Mouse (Mus musculus): Measurements from ENCODE around the gene Arpc3. TPM values are rescaled to one million over a fixed set of nuclear protein-coding genes. Genes with fewer than 3 reads are reported as not detected.
"Not testable (repeated sequence)": the region's sequence is repeated elsewhere in the genome, so short reads cannot be mapped to it uniquely, and the experiment has no call there.

The Arpc3 gene
- polyA plus RNA-seq, 1 experiment from 2014 or later: 62.1 TPM

- no peaks in the 10 kb centered on the region for H3K27me3 ChIP-seq (ENCODE audit: control insufficient read depth, insufficient read depth, low read length)
- ATAC-seq (ENCODE audit: low FRiP score, low TSS enrichment) (no peak), DNase-seq (no peak)
- no peak overlapping the region for H3K4me3 ChIP-seq (replicated peaks; ENCODE audit: low read depth, low read length)
- H3K9me3 ChIP-seq (ENCODE audit: control insufficient read depth, low read length): no peaks in the 10 kb centered on the region
- H3K36me3 ChIP-seq (ENCODE audit: control insufficient read depth, insufficient read depth, low read length): peaks cover 77% of the 10 kb centered on the region
- no peak overlapping the region for H3K4me2 ChIP-seq (ENCODE audit: low read length)
- no peaks in the 10 kb centered on the region for H3K4me1 ChIP-seq (ENCODE audit: control insufficient read depth, insufficient read depth, low read length)
- no peak overlapping the region for H3K27ac ChIP-seq (replicated peaks; ENCODE audit: low read depth, low read length)
- H3K9ac ChIP-seq (replicated peaks; ENCODE audit: low read length): no peak overlapping the region
- 76% methylated on average over 6 of the region's 6 CpGs for WGBS
These were observed 61.5 kb downstream of the Arpc3 start for GRCm38 (mm10) chr5:122453188-122453587.

- WGBS: 95% methylated on average over 4 of the region's 4 CpGs
- no peak for ATAC-seq (ENCODE audit: low FRiP score, low TSS enrichment)
- Histone ChIP-seq H3K36me3 (ENCODE audit: control insufficient read depth, insufficient read depth, low read length) (peaks cover 90% of the 10 kb centered on the region), H3K9me3 (ENCODE audit: control insufficient read depth, low read length) (no peaks in the 10 kb centered on the region), H3K4me2 (ENCODE audit: low read length) (no peak overlapping the region), H3K9ac (replicated peaks; ENCODE audit: low read length) (no peak overlapping the region), H3K27me3 (ENCODE audit: control insufficient read depth, insufficient read depth, low read length) (no peaks in the 10 kb centered on the region), H3K4me1 (ENCODE audit: control insufficient read depth, insufficient read depth, low read length) (no peaks in the 10 kb centered on the region), H3K4me3 (replicated peaks; ENCODE audit: low read depth, low read length) (no peak overlapping the region), H3K27ac (replicated peaks; ENCODE audit: low read depth, low read length) (no peak overlapping the region; the same call in 1 of the 2 replicates)
- DNase-seq: peak; percentile 13
These were observed 62.8 kb downstream of the Arpc3 start for GRCm38 (mm10) chr5:122454442-122454841.

GRCm38 (mm10) chr5:122454883-122455282 lies 63.2 kb downstream of the Arpc3 start:
- Histone ChIP-seq H3K4me3 (replicated peaks; ENCODE audit: low read depth, low read length) (no peak overlapping the region), H3K9me3 (ENCODE audit: control insufficient read depth, low read length) (no peaks in the 10 kb centered on the region), H3K9ac (replicated peaks; ENCODE audit: low read length) (no peak overlapping the region), H3K27ac (replicated peaks; ENCODE audit: low read depth, low read length) (no peak overlapping the region; the same call in 1 of the 2 replicates), H3K36me3 (ENCODE audit: control insufficient read depth, insufficient read depth, low read length) (peaks cover 94% of the 10 kb centered on the region), H3K4me1 (ENCODE audit: control insufficient read depth, insufficient read depth, low read length) (no peaks in the 10 kb centered on the region), H3K27me3 (ENCODE audit: control insufficient read depth, insufficient read depth, low read length) (no peaks in the 10 kb centered on the region), H3K4me2 (ENCODE audit: low read length) (no peak overlapping the region)
- 97% methylated on average over 3 of the region's 3 CpGs for WGBS
- ATAC-seq (ENCODE audit: low FRiP score, low TSS enrichment) (no peak), DNase-seq (no peak)

DNA sequence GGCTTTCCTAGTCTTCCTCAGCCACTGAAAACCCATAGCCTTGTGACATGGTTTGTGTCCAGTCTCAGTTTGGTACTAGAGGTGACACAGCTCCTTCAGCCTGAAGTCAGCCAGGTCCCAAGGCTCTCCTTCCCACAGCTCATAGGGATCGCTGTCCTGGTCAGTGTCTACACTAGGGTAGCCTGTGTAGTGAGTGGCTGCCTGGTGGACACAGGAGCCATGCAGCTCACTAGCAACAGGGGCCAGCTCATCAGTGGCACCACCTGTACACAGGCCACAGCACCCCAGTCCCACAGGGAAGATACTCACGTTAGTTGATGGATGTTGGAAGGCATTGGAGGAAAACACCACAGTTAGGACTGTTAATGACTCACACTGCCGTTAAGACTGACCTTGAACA lies 63.9 kb downstream of the Arpc3 start:
- ATAC-seq (ENCODE audit: low FRiP score, low TSS enrichment) (no peak), DNase-seq (no peak)
- H3K36me3 ChIP-seq (ENCODE audit: control insufficient read depth, insufficient read depth, low read length): peaks cover 95% of the 10 kb centered on the region
- no peak overlapping the region for H3K4me3 ChIP-seq (replicated peaks; ENCODE audit: low read depth, low read length)
- no peaks in the 10 kb centered on the region for H3K27me3 ChIP-seq (ENCODE audit: control insufficient read depth, insufficient read depth, low read length)
- no peaks in the 10 kb centered on the region for H3K9me3 ChIP-seq (ENCODE audit: control insufficient read depth, low read length)
- H3K9ac ChIP-seq (replicated peaks; ENCODE audit: low read length): no peak overlapping the region
- WGBS: 96% methylated on average over 3 of the region's 3 CpGs
- no peak overlapping the region for H3K27ac ChIP-seq (replicated peaks; ENCODE audit: low read depth, low read length)
- H3K4me1 ChIP-seq (ENCODE audit: control insufficient read depth, insufficient read depth, low read length): no peaks in the 10 kb centered on the region
- no peak overlapping the region for H3K4me2 ChIP-seq (ENCODE audit: low read length)

GRCm38 (mm10) chr5:122457054-122457453 lies 65.4 kb downstream of the Arpc3 start:
- H3K4me2 ChIP-seq (ENCODE audit: low read length); H3K4me3 ChIP-seq (replicated peaks; ENCODE audit: low read depth, low read length); DNase-seq; H3K27me3 ChIP-seq (ENCODE audit: control insufficient read depth, insufficient read depth, low read length); H3K9ac ChIP-seq (replicated peaks; ENCODE audit: low read length); H3K27ac ChIP-seq (replicated peaks; ENCODE audit: low read depth, low read length); ATAC-seq (ENCODE audit: low FRiP score, low TSS enrichment); H3K4me1 ChIP-seq (ENCODE audit: control insufficient read depth, insufficient read depth, low read length); H3K9me3 ChIP-seq (ENCODE audit: control insufficient read depth, low read length): not testable (repeated sequence)
- WGBS: 89% methylated on average over 9 of the region's 9 CpGs
- H3K36me3 ChIP-seq (ENCODE audit: control insufficient read depth, insufficient read depth, low read length): peaks cover 100% of the 10 kb centered on the region

DNA sequence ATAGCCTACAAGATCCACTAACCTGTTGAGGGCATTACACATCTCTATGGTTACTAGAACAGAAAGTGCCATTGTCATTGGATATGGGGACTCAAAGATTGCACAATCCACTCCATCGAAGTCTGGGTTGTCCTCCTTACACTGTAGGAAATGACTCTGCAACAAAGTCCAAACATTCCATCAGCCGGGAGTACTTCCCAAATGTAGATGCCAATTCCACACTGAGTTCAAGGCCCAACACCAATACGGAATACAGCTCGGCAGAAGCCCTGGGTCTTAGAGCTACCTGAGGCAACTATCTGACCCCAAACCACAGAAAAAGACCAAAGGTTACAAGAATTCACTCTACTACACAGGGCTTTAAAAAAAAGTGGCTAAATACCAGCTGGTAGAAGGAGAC lies 66.4 kb downstream of the Arpc3 start:
- H3K9ac ChIP-seq (replicated peaks; ENCODE audit: low read length): no peak overlapping the region
- 94% methylated on average over 4 of the region's 4 CpGs for whole genome bisulfite sequencing
- no peak overlapping the region for H3K4me3 ChIP-seq (replicated peaks; ENCODE audit: low read depth, low read length)
- H3K4me2 ChIP-seq (ENCODE audit: low read length): no peak overlapping the region
- ATAC-seq (ENCODE audit: low FRiP score, low TSS enrichment) (no peak), DNase-seq (no peak)
- no peaks in the 10 kb centered on the region for H3K9me3 ChIP-seq (ENCODE audit: control insufficient read depth, low read length)
- H3K36me3 ChIP-seq (ENCODE audit: control insufficient read depth, insufficient read depth, low read length): peaks cover 100% of the 10 kb centered on the region
- H3K4me1 ChIP-seq (ENCODE audit: control insufficient read depth, insufficient read depth, low read length): no peaks in the 10 kb centered on the region
- H3K27me3 ChIP-seq (ENCODE audit: control insufficient read depth, insufficient read depth, low read length): no peaks in the 10 kb centered on the region
- H3K27ac ChIP-seq (replicated peaks; ENCODE audit: low read depth, low read length): no peak overlapping the region

DNA sequence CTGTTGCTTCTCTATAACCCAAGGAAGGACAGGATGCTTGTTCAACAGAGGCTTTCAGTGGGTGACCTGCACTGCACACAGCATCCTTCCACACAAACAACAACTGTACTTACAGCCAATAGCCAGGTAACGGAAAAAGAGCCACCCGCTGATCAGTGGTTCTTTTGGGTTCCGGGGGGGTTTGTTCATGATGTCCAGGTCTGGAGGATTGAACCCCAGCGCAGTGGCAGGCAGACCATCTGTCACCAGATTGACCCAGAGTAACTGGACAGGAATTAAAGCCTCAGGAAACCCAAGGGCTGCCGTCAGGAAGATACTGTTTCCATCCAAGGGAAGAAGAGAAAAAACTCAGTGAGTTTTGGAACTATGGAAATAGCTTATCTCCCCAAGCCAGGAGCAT lies 67.7 kb downstream of the Arpc3 start:
- 96% methylated on average over 5 of the region's 5 CpGs for WGBS
- no peaks in the 10 kb centered on the region for H3K4me1 ChIP-seq (ENCODE audit: control insufficient read depth, insufficient read depth, low read length)
- H3K27me3 ChIP-seq (ENCODE audit: control insufficient read depth, insufficient read depth, low read length): no peaks in the 10 kb centered on the region
- no peak overlapping the region for H3K9ac ChIP-seq (replicated peaks; ENCODE audit: low read length)
- DNase-seq (no peak), ATAC-seq (ENCODE audit: low FRiP score, low TSS enrichment) (no peak)
- peaks cover 100% of the 10 kb centered on the region for H3K36me3 ChIP-seq (ENCODE audit: control insufficient read depth, insufficient read depth, low read length)
- H3K4me2 ChIP-seq (ENCODE audit: low read length): no peak overlapping the region
- H3K27ac ChIP-seq (replicated peaks; ENCODE audit: low read depth, low read length): no peak overlapping the region
- H3K4me3 ChIP-seq (replicated peaks; ENCODE audit: low read depth, low read length): no peak overlapping the region
- no peaks in the 10 kb centered on the region for H3K9me3 ChIP-seq (ENCODE audit: control insufficient read depth, low read length)

DNA sequence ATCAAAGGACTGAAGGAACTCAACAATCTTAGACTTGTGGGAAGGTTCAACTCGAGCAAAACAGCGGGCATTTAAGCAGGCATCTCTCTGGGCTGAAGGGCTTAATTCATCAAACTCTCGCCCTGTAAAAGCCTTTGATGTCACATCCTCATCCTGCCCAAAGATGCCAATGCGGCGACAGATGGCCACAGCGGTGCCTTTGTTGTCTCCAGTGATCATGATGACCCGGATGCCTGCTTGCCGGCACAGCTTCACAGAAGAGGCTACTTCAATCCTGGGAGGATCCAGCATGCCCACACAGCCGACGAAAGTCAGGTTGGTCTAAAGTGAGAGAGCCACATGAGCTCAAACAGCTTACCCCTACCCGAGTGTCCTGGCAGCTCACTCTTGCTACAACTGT lies 69.0 kb downstream of the Arpc3 start:
- Histone ChIP-seq H3K4me3 (replicated peaks; ENCODE audit: low read depth, low read length) (no peak overlapping the region), H3K4me1 (ENCODE audit: control insufficient read depth, insufficient read depth, low read length) (no peaks in the 10 kb centered on the region), H3K9ac (replicated peaks; ENCODE audit: low read length) (no peak overlapping the region), H3K9me3 (ENCODE audit: control insufficient read depth, low read length) (no peaks in the 10 kb centered on the region), H3K27me3 (ENCODE audit: control insufficient read depth, insufficient read depth, low read length) (no peaks in the 10 kb centered on the region), H3K36me3 (ENCODE audit: control insufficient read depth, insufficient read depth, low read length) (peaks cover 100% of the 10 kb centered on the region), H3K27ac (replicated peaks; ENCODE audit: low read depth, low read length) (no peak overlapping the region), H3K4me2 (ENCODE audit: low read length) (no peak overlapping the region)
- DNase-seq: no peak
- ATAC-seq (ENCODE audit: low FRiP score, low TSS enrichment): no peak
- 90% methylated on average over 11 of the region's 11 CpGs for WGBS

DNA sequence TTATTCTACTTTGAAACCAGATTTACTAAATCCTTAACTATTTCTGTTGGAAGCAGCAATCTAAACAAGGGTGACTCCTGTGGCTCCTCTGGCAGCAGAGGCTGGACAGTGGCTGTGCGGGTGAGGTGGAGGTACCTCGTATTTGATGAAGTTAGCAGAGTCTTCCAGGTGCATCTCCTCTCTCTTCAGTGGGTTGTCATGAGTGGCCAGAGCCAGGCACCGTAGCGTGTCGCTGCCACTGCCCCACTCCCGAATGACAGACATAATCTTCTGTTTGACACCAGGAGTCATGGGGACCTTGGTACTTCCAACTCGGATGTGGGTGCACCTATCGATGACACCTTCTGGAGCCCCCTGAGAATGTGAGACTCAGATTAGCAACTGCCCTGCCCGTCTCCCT lies 69.8 kb downstream of the Arpc3 start:
- ATAC-seq (ENCODE audit: low FRiP score, low TSS enrichment) (no peak), DNase-seq (no peak)
- H3K36me3 ChIP-seq (ENCODE audit: control insufficient read depth, insufficient read depth, low read length): peaks cover 100% of the 10 kb centered on the region
- no peaks in the 10 kb centered on the region for H3K9me3 ChIP-seq (ENCODE audit: control insufficient read depth, low read length)
- 94% methylated on average over 9 of the region's 9 CpGs for WGBS
- no peak overlapping the region for H3K4me2 ChIP-seq (ENCODE audit: low read length)
- no peak overlapping the region for H3K4me3 ChIP-seq (replicated peaks; ENCODE audit: low read depth, low read length)
- H3K4me1 ChIP-seq (ENCODE audit: control insufficient read depth, insufficient read depth, low read length): no peaks in the 10 kb centered on the region
- no peak overlapping the region for H3K27ac ChIP-seq (replicated peaks; ENCODE audit: low read depth, low read length)
- H3K27me3 ChIP-seq (ENCODE audit: control insufficient read depth, insufficient read depth, low read length): no peaks in the 10 kb centered on the region
- no peak overlapping the region for H3K9ac ChIP-seq (replicated peaks; ENCODE audit: low read length)
